Mouse (Mus musculus): ENCODE measurements at regions not wholly inside any gene's neighbourhood (a gene's known extent, or its start where the extent isn't known, plus 50 kb on each side); places are given as distances from the start of the nearest gene placed in this dataset.

DNA sequence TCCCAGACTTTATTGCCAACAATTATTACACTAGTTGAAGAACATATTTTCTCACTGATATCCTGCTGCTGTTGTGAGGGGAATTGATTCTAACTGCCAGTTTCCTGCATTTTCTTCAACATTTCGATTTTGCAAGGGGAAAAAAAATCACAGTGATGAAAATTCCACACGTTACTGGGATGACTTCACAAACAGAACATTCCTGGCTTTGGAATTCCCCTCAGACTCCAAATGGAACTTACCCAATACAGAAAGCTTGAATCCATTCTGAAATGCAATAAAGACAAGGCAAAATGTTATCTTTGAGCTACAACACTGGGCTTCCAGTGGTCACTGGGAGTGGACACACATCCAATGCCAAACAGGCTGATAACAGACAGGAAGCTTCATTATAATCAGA lies 546.7 kb upstream of the Jag1 start:
- Histone ChIP-seq H3K27ac (ENCODE audit: insufficient read depth, low read length) (no peak overlapping the region; the same call in 1 of the 2 replicates), H3K27me3 (ENCODE audit: control insufficient read depth, insufficient read depth, low read length) (no peaks in the 10 kb centered on the region), H3K36me3 (ENCODE audit: control insufficient read depth, insufficient read depth, low read length) (no peaks in the 10 kb centered on the region), H3K4me1 (ENCODE audit: control insufficient read depth, insufficient read depth, insufficient read length) (no peaks in the 10 kb centered on the region), H3K4me3 (ENCODE audit: extremely low read depth, insufficient read depth, insufficient read length) (no peak overlapping the region)
- DNase-seq (ENCODE audit: low read depth in 1 of 2, low spot score in 2 of 2): no peak
- no peak for TF ChIP-seq POLR2A (IDR thresholded peaks at IDR 0.05; ENCODE audit: low read depth, low read length)
- no peak for TF ChIP-seq CTCF (IDR thresholded peaks at IDR 0.05; ENCODE audit: extremely low read depth, insufficient read depth, insufficient read length, insufficient replicate concordance)
- WGBS: 54% methylated on average over 2 of the region's 2 CpGs

DNA sequence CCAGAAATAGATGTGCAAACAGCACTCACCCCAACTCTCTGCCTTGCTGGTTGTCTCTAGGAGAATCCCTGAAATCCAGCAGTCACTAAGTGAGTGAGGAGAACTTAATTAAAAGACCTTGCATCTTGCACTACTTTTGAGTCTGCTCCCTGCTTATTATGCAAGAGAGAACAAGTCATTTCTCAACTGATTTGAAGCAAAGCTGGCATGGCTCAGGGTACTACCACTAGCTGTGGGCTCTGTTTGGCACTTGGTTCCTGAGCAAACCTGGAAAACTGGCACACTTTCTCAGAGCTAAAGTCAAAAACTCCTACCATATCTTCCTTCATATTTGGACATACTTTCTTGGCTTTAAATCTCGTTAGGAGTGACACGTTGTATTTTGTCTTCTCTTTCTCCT lies 545.8 kb upstream of the Jag1 start:
- DNase-seq (ENCODE audit: low read depth in 1 of 2, low spot score in 2 of 2): no peak
- H3K27ac ChIP-seq (ENCODE audit: insufficient read depth, low read length): no peak overlapping the region
- WGBS: 89% methylated on average over 2 of the region's 2 CpGs
- TF ChIP-seq POLR2A (IDR thresholded peaks at IDR 0.05; ENCODE audit: low read depth, low read length): no peak
- TF ChIP-seq CTCF (IDR thresholded peaks at IDR 0.05; ENCODE audit: extremely low read depth, insufficient read depth, insufficient read length, insufficient replicate concordance): no peak
- H3K36me3 ChIP-seq (ENCODE audit: control insufficient read depth, insufficient read depth, low read length): no peaks in the 10 kb centered on the region
- H3K27me3 ChIP-seq (ENCODE audit: control insufficient read depth, insufficient read depth, low read length): no peaks in the 10 kb centered on the region
- no peaks in the 10 kb centered on the region for H3K4me1 ChIP-seq (ENCODE audit: control insufficient read depth, insufficient read depth, insufficient read length)
- no peak overlapping the region; the same call in 1 of the 2 replicates for H3K4me3 ChIP-seq (ENCODE audit: extremely low read depth, insufficient read depth, insufficient read length)

DNA sequence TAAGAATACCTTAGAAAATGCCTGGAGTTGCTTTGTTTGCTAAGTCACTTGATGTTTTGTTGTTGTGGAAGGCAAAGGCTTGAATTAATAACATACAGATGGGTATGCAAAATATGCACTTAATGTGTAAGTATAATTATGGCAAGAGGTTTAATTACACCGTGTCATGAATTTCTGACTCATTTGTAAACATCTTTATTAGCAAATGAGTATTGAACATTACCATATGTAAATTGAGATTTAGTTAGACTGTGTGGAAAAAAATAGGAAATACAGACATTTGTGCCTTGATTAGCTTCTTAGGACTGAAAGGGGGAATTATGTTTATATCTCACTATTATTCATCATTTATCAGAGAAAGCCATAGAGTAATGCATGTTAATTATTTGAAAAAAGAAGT lies 544.0 kb upstream of the Jag1 start:
- Histone ChIP-seq H3K4me1 (ENCODE audit: control insufficient read depth, insufficient read depth, insufficient read length) (no peaks in the 10 kb centered on the region), H3K27me3 (ENCODE audit: control insufficient read depth, insufficient read depth, low read length) (no peaks in the 10 kb centered on the region), H3K36me3 (ENCODE audit: control insufficient read depth, insufficient read depth, low read length) (no peaks in the 10 kb centered on the region), H3K27ac (ENCODE audit: insufficient read depth, low read length) (no peak overlapping the region), H3K4me3 (ENCODE audit: extremely low read depth, insufficient read depth, insufficient read length) (no peak overlapping the region)
- DNase-seq (ENCODE audit: low read depth in 1 of 2, low spot score in 2 of 2): no peak
- TF ChIP-seq POLR2A (IDR thresholded peaks at IDR 0.05; ENCODE audit: low read depth, low read length): no peak
- no peak for TF ChIP-seq CTCF (IDR thresholded peaks at IDR 0.05; ENCODE audit: extremely low read depth, insufficient read depth, insufficient read length, insufficient replicate concordance)
- WGBS: 86% methylated on average over 1 of the region's 1 CpGs

DNA sequence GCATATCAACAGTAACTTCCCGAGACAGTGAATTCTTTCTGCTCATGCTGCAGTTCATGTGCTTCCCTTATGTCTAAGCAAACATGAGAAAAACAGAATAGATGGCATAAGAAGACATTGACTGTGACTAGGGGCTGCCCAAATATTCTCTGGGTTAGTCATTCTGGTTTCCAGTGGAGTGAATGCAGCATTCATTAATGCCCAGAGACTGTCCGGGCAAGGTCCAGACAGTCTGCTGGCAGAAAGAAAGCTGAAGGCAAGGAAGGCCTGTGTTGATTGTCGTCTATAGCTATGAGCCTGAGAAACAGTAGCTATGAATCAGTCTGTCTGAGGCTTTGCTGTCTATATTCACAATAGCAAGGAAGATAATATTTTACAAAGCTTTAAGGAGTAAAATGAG lies 537.9 kb upstream of the Jag1 start:
- H3K4me1 ChIP-seq (ENCODE audit: control insufficient read depth, insufficient read depth, insufficient read length): no peaks in the 10 kb centered on the region
- TF ChIP-seq POLR2A (IDR thresholded peaks at IDR 0.05; ENCODE audit: low read depth, low read length) (no peak), CTCF (IDR thresholded peaks at IDR 0.05; ENCODE audit: extremely low read depth, insufficient read depth, insufficient read length, insufficient replicate concordance) (no peak)
- no peaks in the 10 kb centered on the region for H3K27me3 ChIP-seq (ENCODE audit: control insufficient read depth, insufficient read depth, low read length)
- WGBS: 84% methylated on average over 3 of the region's 3 CpGs
- no peak overlapping the region for H3K4me3 ChIP-seq (ENCODE audit: extremely low read depth, insufficient read depth, insufficient read length)
- no peaks in the 10 kb centered on the region for H3K36me3 ChIP-seq (ENCODE audit: control insufficient read depth, insufficient read depth, low read length)
- DNase-seq (ENCODE audit: low read depth in 1 of 2, low spot score in 2 of 2): no peak
- H3K27ac ChIP-seq (ENCODE audit: insufficient read depth, low read length): no peak overlapping the region

DNA sequence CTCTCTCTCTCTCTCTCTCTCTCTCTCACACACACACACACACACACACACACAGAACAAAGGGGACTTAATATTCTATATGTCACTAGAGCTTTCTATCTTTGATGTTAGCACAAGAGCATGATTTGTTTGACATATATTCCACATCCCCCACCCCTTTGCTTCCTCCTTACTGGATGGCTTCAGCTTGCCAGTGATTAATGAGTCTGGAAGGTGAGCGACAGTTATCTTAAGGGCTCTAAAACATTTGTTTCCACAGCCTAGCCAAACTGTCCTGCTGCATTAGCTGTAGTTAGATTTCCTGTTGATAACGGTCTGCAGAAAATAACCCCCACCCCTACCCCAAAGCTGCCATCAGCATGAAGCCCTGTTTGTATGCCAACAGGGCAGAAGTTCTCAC lies 527.7 kb upstream of the Jag1 start:
- H3K4me3 ChIP-seq (ENCODE audit: extremely low read depth, insufficient read depth, insufficient read length): no peak overlapping the region
- DNase-seq (ENCODE audit: low read depth in 1 of 2, low spot score in 2 of 2): no peak
- H3K4me1 ChIP-seq (ENCODE audit: control insufficient read depth, insufficient read depth, insufficient read length): no peaks in the 10 kb centered on the region
- no peaks in the 10 kb centered on the region for H3K36me3 ChIP-seq (ENCODE audit: control insufficient read depth, insufficient read depth, low read length)
- TF ChIP-seq POLR2A (IDR thresholded peaks at IDR 0.05; ENCODE audit: low read depth, low read length) (no peak), CTCF (IDR thresholded peaks at IDR 0.05; ENCODE audit: extremely low read depth, insufficient read depth, insufficient read length, insufficient replicate concordance) (no peak)
- H3K27ac ChIP-seq (ENCODE audit: insufficient read depth, low read length): no peak overlapping the region
- WGBS: 25% methylated on average over 2 of the region's 2 CpGs
- no peaks in the 10 kb centered on the region for H3K27me3 ChIP-seq (ENCODE audit: control insufficient read depth, insufficient read depth, low read length)

DNA sequence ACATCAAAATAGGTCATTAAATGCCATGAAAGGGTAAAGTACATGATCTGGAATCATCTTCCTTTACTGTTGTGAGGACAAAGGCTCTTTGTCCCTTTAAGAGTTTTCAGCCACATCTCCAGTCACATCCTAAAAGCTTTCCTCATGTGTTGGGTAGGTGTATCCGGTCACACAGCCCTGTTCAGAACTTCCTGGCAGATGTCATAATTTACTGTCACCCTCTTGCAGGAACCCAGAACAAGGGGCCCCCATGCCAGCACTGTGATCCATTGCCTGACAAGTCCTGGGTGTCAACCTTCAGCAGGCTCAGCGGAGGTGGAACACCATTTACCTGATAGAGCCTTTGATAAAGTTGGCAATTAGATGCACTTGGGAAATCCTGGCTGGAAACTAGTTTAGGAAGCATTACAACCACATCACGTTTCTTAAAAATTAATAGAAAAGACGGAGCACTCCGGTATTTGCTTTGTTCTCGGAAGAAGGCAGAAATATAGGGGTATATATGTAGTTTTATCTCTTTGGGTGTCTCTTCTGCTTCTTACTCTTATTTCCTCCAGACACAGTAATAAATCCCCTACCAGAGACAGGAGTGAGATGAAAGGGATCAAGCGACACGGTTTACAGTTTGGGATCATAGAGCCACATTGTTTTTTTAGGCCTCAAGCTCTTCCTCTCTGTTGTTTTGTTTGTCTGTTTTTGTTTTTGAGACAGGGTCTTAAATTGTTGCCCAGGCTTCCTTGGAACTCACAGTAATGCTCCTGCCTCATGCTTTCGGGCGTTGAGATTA lies 527.0 kb upstream of the Jag1 start:
- Histone ChIP-seq H3K36me3 (ENCODE audit: control insufficient read depth, insufficient read depth, low read length) (no peaks in the 10 kb centered on the region), H3K4me1 (ENCODE audit: control insufficient read depth, insufficient read depth, insufficient read length) (no peaks in the 10 kb centered on the region), H3K27me3 (ENCODE audit: control insufficient read depth, insufficient read depth, low read length) (no peaks in the 10 kb centered on the region), H3K4me3 (ENCODE audit: extremely low read depth, insufficient read depth, insufficient read length) (no peak overlapping the region), H3K27ac (ENCODE audit: insufficient read depth, low read length) (no peak overlapping the region)
- TF ChIP-seq CTCF (IDR thresholded peaks at IDR 0.05; ENCODE audit: extremely low read depth, insufficient read depth, insufficient read length, insufficient replicate concordance) (no peak), POLR2A (IDR thresholded peaks at IDR 0.05; ENCODE audit: low read depth, low read length) (no peak)
- DNase-seq (ENCODE audit: low read depth in 1 of 2, low spot score in 2 of 2): no peak
- WGBS: 66% methylated on average over 10 of the region's 10 CpGs

DNA sequence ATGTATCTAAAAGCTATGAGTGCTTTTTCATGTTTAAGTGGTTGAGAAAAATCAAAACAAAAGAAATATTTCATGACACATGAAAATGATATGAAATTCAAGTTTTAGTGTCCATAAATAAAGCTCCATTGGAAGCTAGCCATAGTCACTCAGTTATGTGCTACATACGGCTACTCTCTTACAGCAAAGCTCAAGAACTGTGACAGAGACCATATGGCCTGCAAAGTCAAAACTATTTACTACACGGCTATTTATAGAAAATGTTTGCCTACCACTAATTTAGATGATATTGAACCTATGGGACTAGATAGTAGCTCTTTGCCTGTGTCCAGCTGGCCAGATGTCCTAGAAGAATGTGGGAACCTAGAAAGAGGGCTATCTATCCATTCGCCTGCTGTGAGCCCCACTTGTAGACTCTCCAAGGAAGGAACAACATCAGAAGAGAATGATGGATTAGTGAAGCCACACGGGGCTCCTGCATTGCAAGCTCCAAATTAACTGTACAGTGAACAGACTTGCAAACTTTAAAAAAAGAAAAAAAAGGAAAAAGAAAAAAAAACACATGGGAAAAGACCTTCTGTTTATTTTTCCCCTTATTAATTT lies 518.7 kb upstream of the Jag1 start:
- no peaks in the 10 kb centered on the region for H3K4me1 ChIP-seq (ENCODE audit: control insufficient read depth, insufficient read depth, insufficient read length)
- no peaks in the 10 kb centered on the region for H3K27me3 ChIP-seq (ENCODE audit: control insufficient read depth, insufficient read depth, low read length)
- no peaks in the 10 kb centered on the region for H3K36me3 ChIP-seq (ENCODE audit: control insufficient read depth, insufficient read depth, low read length)
- TF ChIP-seq POLR2A (IDR thresholded peaks at IDR 0.05; ENCODE audit: low read depth, low read length) (no peak), CTCF (IDR thresholded peaks at IDR 0.05; ENCODE audit: extremely low read depth, insufficient read depth, insufficient read length, insufficient replicate concordance) (no peak)
- 84% methylated on average over 4 of the region's 4 CpGs for WGBS
- H3K27ac ChIP-seq (ENCODE audit: insufficient read depth, low read length): no peak overlapping the region
- no peak overlapping the region for H3K4me3 ChIP-seq (ENCODE audit: extremely low read depth, insufficient read depth, insufficient read length)
- DNase-seq (ENCODE audit: low read depth in 1 of 2, low spot score in 2 of 2): no peak
